Comparison of ENCODE assay signal across 17 mouse cellular contexts in genomic region chr9:84030691-84031290, GRCm38 (mm10).
DNase-seq lines count a peak whose midpoint lies in the region; ATAC-seq and TF ChIP-seq lines count a peak whose summit lies in the region.
"Had no signal": no experiment of that assay in that cellular context is flagged by ENCODE, and none has a peak within 500 bp of the region (broad histone marks: within the 10 kb centered on the region; RNA-seq: fewer than 3 reads in every experiment).

No protein-coding gene starts in this region.

- no peaks in the 10 kb centered on the region for H3K27me3 ChIP-seq in intestine, embryonic 15.5 days (replicated peaks)
- H3K27me3 ChIP-seq in intestine, postnatal 0 days (replicated peaks; ENCODE audit: control insufficient read depth, insufficient read depth, low read length), result no peaks in the 10 kb centered on the region
- no peaks in the 10 kb centered on the region for H3K27me3 ChIP-seq in lung, embryonic 16.5 days (ENCODE audit: control insufficient read depth, insufficient read depth, low read depth, low read length)
- H3K27me3 ChIP-seq in thymus, adult 2 months (ENCODE audit: control insufficient read depth, insufficient read depth, low read length), result no peaks in the 10 kb centered on the region
- H3K27me3 ChIP-seq: forebrain, embryonic 13.5 days; hindbrain, embryonic 15.5 days; limb, embryonic 15.5 days; midbrain, embryonic 15.5 days had no signal

- 0 out of 2 replicates have a peak, but pooled peaks have one; percentile 45 for ATAC-seq in intestine, embryonic 15.5 days
- ATAC-seq in intestine, postnatal 0 days, result no peak
- ATAC-seq in lung, embryonic 16.5 days (ENCODE audit: low read depth), result 0 out of 2 replicates have a peak, but pooled peaks have one; percentile 3
- peak; percentile 40 for ATAC-seq in activated CD4-positive, CD25-positive, alpha-beta regulatory T cell, adult 4 months
- 0 out of 2 replicates have a peak, but pooled peaks have one; percentile 44 for ATAC-seq in megakaryocyte-erythroid progenitor cell, adult 5-6 weeks (replicated peaks; ENCODE audit: low FRiP score, low TSS enrichment, poor library complexity, severe bottlenecking)
- ATAC-seq: forebrain, embryonic 13.5 days; midbrain, embryonic 15.5 days had no signal

- no peak overlapping the region for H3K27ac ChIP-seq in intestine, embryonic 15.5 days
- H3K27ac ChIP-seq in intestine, postnatal 0 days (ENCODE audit: low read depth, low read length), result no peak overlapping the region
- H3K27ac ChIP-seq in lung, embryonic 16.5 days (ENCODE audit: low read length), result no peak overlapping the region
- no peak overlapping the region for H3K27ac ChIP-seq in thymus, adult 2 months (ENCODE audit: control insufficient read depth, insufficient read depth, low read length)
- H3K27ac ChIP-seq: forebrain, embryonic 13.5 days; hindbrain, embryonic 15.5 days; limb, embryonic 15.5 days; macrophage; midbrain, embryonic 15.5 days had no signal

- intact Hi-C loops in left cerebral cortex, postnatal 4 days (cut with DNase I), result no loop called here

- no peak overlapping the region for H3K4me3 ChIP-seq in intestine, embryonic 15.5 days (replicated peaks)
- H3K4me3 ChIP-seq in intestine, postnatal 0 days (ENCODE audit: low read depth, low read length), result no peak overlapping the region
- no peak overlapping the region for H3K4me3 ChIP-seq in lung, embryonic 16.5 days (ENCODE audit: low read length)
- no peak overlapping the region for H3K4me3 ChIP-seq in thymus, adult 2 months (ENCODE audit: control insufficient read depth, insufficient read depth, low read length)
- H3K4me3 ChIP-seq: forebrain, embryonic 13.5 days; hindbrain, embryonic 15.5 days; limb, embryonic 15.5 days; midbrain, embryonic 15.5 days had no signal

- H3K4me1 ChIP-seq in intestine, embryonic 15.5 days (replicated peaks), result no peaks in the 10 kb centered on the region
- no peaks in the 10 kb centered on the region for H3K4me1 ChIP-seq in intestine, postnatal 0 days (replicated peaks; ENCODE audit: control insufficient read depth, insufficient read depth, low read length)
- peaks cover 2% of the 10 kb centered on the region; the same call in 1 of the 2 replicates for H3K4me1 ChIP-seq in lung, embryonic 16.5 days (replicated peaks; ENCODE audit: control insufficient read depth, insufficient read depth, low read length)
- no peaks in the 10 kb centered on the region for H3K4me1 ChIP-seq in thymus, adult 2 months (replicated peaks; ENCODE audit: control insufficient read depth, insufficient read depth, low read length)

- H3K9ac ChIP-seq in intestine, embryonic 15.5 days, result no peak overlapping the region
- no peak overlapping the region for H3K9ac ChIP-seq in intestine, postnatal 0 days (ENCODE audit: low read depth, low read length)
- H3K9ac ChIP-seq in lung, embryonic 16.5 days (ENCODE audit: low read length), result no peak overlapping the region
- H3K9ac ChIP-seq: forebrain, embryonic 13.5 days; hindbrain, embryonic 15.5 days; limb, embryonic 15.5 days; midbrain, embryonic 15.5 days had no signal

- 50% methylated on average over 6 of the region's 6 CpGs for WGBS in intestine, embryonic 15.5 days
- WGBS in intestine, postnatal 0 days, result 54% methylated on average over 6 of the region's 6 CpGs
- 46% methylated on average over 6 of the region's 6 CpGs for WGBS in lung, embryonic 16.5 days
- WGBS in thymus, adult 2 months, result 2% methylated on average over 6 of the region's 6 CpGs

- TF ChIP-seq CTCF in intestine, postnatal 0 days (IDR thresholded peaks at IDR 0.05; ENCODE audit: low read depth), result no peak
- TF ChIP-seq CTCF in thymus, adult 2 months (IDR thresholded peaks at IDR 0.05; ENCODE audit: borderline replicate concordance, control insufficient read depth, extremely low read depth, insufficient read depth, low read length, poor library complexity), result no peak

- H3K9me3 ChIP-seq in intestine, embryonic 15.5 days, result no peaks in the 10 kb centered on the region
- no peaks in the 10 kb centered on the region for H3K9me3 ChIP-seq in intestine, postnatal 0 days (ENCODE audit: control insufficient read depth)
- no peaks in the 10 kb centered on the region for H3K9me3 ChIP-seq in lung, embryonic 16.5 days (ENCODE audit: control insufficient read depth, low read length)
- H3K9me3 ChIP-seq: forebrain, embryonic 13.5 days; hindbrain, embryonic 15.5 days; limb, embryonic 15.5 days; midbrain, embryonic 15.5 days had no signal

- no peak for DNase-seq in lung, adult 18-20 months
- no peak for DNase-seq in thymus, adult 2 months
- no peak for DNase-seq in left cerebral cortex, postnatal 4 days
- DNase-seq: adrenal gland, postnatal 14 days; cerebellum, adult 8-10 months; gastrocnemius, postnatal 14 days; thymus, adult 18-20 months had no signal

- TF ChIP-seq POLR2A in thymus, adult 2 months (IDR thresholded peaks at IDR 0.05; ENCODE audit: control insufficient read depth, extremely low read depth, insufficient read depth, low read length, poor library complexity), result no peak

- H3K36me3 ChIP-seq in intestine, embryonic 15.5 days, result no peaks in the 10 kb centered on the region
- no peaks in the 10 kb centered on the region for H3K36me3 ChIP-seq in intestine, postnatal 0 days (ENCODE audit: control insufficient read depth, insufficient read depth)
- H3K36me3 ChIP-seq in lung, embryonic 16.5 days (ENCODE audit: control insufficient read depth, insufficient read depth, low read length), result no peaks in the 10 kb centered on the region
- H3K36me3 ChIP-seq in thymus, adult 2 months (ENCODE audit: control insufficient read depth, insufficient read depth, low read length), result no peaks in the 10 kb centered on the region
- H3K36me3 ChIP-seq: hindbrain, embryonic 15.5 days; midbrain, embryonic 15.5 days had no signal

- no peak overlapping the region for H3K4me2 ChIP-seq in intestine, embryonic 15.5 days (replicated peaks)
- H3K4me2 ChIP-seq in intestine, postnatal 0 days (replicated peaks; ENCODE audit: low read depth), result no peak overlapping the region
- H3K4me2 ChIP-seq in lung, embryonic 16.5 days (ENCODE audit: low read depth, low read length), result no peak overlapping the region
- H3K4me2 ChIP-seq: forebrain, embryonic 13.5 days; hindbrain, embryonic 15.5 days; limb, embryonic 15.5 days; midbrain, embryonic 15.5 days had no signal
